Mouse (Mus musculus): ENCODE data around the gene Rerg. TPM values are rescaled to one million over a fixed set of nuclear protein-coding genes. Genes with fewer than 3 reads are reported as not detected.

Rerg gene
- polyA plus RNA-seq, 1 experiment, result not detected

DNA sequence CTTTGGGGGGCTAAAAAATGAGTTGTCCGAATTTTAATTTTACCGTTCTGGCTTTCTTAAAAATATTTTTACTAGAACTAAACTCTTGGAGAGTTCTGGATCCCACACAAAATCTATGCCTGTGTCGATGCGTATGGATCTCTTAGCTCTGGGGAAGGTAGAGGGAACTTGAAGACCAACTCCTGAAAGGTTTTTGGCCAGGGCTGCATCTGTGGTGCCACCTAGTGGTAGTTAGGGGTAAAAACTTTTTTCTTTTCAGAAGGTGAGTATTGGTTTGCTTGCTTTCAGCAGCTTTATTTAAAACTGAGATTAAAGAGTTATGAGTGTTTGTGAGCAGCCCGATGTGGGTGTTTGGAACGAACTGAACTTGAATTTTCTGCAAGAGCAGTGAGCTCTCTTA, 21.8 kb upstream of the Rerg start:
- no peak overlapping the region for H3K27ac ChIP-seq (ENCODE audit: insufficient read depth, low read depth, low read length)
- no peak overlapping the region for H3K4me3 ChIP-seq (ENCODE audit: insufficient read depth, low read length)
- H3K4me1 ChIP-seq (ENCODE audit: control insufficient read depth, insufficient read depth, low read length), result no peaks in the 10 kb centered on the region
- TF ChIP-seq CTCF (IDR thresholded peaks at IDR 0.05; ENCODE audit: low read depth, low read length) (peak; percentile 32; the same call in 1 of the 2 replicates), POLR2A (IDR thresholded peaks at IDR 0.05; ENCODE audit: borderline replicate concordance, low read depth, low read length) (no peak)

DNA sequence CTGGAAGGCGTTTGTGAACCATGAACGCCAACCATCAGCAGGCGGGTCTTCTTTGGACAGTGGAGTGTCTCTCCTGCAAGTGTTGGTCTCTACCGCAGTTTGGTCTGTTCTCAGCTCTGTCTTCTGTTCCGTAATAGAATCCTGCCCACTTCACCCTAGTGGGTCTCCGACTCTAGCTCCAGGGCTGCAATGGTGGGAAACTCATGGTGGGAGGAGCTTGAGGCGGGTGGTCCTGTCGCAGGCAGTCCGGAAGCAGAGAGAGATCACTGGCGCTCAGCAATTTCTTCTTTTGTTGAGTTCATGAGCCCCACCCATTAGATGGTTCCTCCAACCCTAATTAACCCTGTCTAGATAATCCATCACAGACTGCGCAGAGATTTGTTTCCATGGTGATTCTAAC, 20.7 kb upstream of the Rerg start:
- Histone ChIP-seq H3K4me3 (ENCODE audit: insufficient read depth, low read length) (no peak overlapping the region), H3K4me1 (ENCODE audit: control insufficient read depth, insufficient read depth, low read length) (no peaks in the 10 kb centered on the region), H3K27ac (ENCODE audit: insufficient read depth, low read depth, low read length) (no peak overlapping the region)
- no peak for TF ChIP-seq POLR2A (IDR thresholded peaks at IDR 0.05; ENCODE audit: borderline replicate concordance, low read depth, low read length)
- TF ChIP-seq CTCF (IDR thresholded peaks at IDR 0.05; ENCODE audit: low read depth, low read length), result no peak

DNA sequence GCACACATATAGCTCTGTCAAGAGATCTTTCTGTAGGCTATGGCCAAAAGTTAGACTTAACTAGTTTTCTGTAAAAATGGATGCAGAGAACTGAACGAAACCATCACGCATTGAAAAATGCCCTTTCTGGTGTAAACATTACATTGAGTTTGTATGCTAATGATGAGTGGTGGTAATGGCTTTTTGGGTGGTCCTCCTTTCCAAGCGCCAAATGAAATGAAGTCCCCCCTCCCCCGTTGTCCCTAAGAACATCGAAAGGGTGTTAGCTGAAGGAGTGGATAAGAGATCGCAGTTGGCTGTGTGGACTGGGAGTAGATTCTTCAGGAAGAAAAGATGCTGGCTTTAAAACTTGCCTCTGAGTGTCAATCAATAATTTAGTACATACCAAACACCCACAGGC, 20.3 kb upstream of the Rerg start:
- H3K4me3 ChIP-seq (ENCODE audit: insufficient read depth, low read length), result no peak overlapping the region

DNA sequence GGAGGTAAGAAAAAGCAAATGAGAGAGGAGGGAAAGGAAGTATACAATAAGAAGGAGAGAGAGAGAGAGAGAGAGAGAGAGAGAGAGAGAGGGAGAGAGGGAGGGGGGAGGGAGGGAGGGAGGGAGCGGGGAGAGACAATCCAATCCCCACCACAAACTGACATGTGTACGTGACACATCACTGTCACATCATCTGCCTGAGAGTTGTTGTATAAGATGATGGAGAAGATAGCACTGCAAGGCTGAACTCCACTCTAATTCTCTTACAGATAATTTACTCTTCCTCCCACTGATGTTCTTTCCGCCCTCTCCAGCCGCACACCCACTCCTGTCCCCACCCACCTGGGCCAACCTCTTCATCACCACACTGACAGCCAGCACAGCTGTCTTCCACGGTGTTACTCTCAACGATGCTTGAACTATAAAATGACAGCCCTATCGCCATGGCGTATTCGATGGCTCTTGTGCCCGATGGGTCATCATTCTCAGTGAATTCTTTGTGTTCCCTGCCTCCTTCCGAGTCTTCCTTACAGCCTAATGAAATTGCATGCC, 18.2 kb upstream of the Rerg start:
- H3K4me3 ChIP-seq (ENCODE audit: insufficient read depth, low read length), result no peak overlapping the region
- no peaks in the 10 kb centered on the region for H3K4me1 ChIP-seq (ENCODE audit: control insufficient read depth, insufficient read depth, low read length)
- H3K27ac ChIP-seq (ENCODE audit: insufficient read depth, low read depth, low read length), result no peak overlapping the region
- TF ChIP-seq CTCF (IDR thresholded peaks at IDR 0.05; ENCODE audit: low read depth, low read length) (no peak), POLR2A (IDR thresholded peaks at IDR 0.05; ENCODE audit: borderline replicate concordance, low read depth, low read length) (no peak)

More for the DNA sequence above, 20.3 kb upstream of the Rerg start:
- TF ChIP-seq POLR2A (IDR thresholded peaks at IDR 0.05; ENCODE audit: borderline replicate concordance, low read depth, low read length) (no peak), CTCF (IDR thresholded peaks at IDR 0.05; ENCODE audit: low read depth, low read length) (no peak)
- H3K4me1 ChIP-seq (ENCODE audit: control insufficient read depth, insufficient read depth, low read length), result no peaks in the 10 kb centered on the region
- no peak overlapping the region for H3K27ac ChIP-seq (ENCODE audit: insufficient read depth, low read depth, low read length)

DNA sequence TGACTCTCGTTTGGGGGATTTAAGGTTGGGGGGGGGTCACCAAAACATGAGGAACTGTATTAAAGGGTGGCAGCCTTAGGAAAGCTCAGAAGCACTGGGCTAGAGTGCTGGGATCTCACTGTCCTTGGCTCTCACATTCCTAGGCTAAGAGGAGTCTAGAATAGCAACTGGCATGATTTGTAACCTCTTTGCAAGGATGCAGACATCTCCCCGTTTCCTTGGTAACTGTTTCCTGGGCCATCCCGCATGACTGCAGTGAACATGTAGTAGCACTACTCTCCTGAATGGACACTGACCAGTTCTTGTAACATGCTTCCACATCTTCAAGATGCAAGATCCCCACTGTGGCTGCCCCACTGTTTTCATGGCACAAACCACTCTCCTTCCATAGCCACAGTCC, 17.1 kb upstream of the Rerg start:
- TF ChIP-seq POLR2A (IDR thresholded peaks at IDR 0.05; ENCODE audit: borderline replicate concordance, low read depth, low read length), result no peak
- no peak for TF ChIP-seq CTCF (IDR thresholded peaks at IDR 0.05; ENCODE audit: low read depth, low read length)
- H3K4me3 ChIP-seq (ENCODE audit: insufficient read depth, low read length), result no peak overlapping the region
- H3K27ac ChIP-seq (ENCODE audit: insufficient read depth, low read depth, low read length), result no peak overlapping the region
- no peaks in the 10 kb centered on the region for H3K4me1 ChIP-seq (ENCODE audit: control insufficient read depth, insufficient read depth, low read length)

DNA sequence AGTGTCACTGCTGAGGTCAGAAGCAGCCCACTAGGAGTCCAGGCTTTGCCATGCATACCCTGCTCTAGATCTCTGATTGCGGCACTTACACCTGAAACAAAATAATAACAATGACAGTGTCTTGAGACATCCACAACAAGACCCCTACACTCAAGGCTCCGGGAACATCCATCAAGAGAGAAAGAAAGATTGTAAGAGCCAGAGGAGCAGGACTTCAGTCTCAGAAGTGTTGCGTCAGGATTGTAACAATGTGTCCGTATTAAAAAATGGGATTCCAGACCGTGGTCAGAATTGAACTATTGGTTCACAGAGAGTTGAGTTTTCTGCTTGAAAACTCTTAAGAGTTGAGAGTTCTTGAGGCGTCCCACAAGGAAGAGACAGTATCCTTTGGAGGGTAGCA, 10.3 kb upstream of the Rerg start:
- no peak overlapping the region for H3K4me3 ChIP-seq (ENCODE audit: insufficient read depth, low read length)
- no peaks in the 10 kb centered on the region for H3K4me1 ChIP-seq (ENCODE audit: control insufficient read depth, insufficient read depth, low read length)
- TF ChIP-seq CTCF (IDR thresholded peaks at IDR 0.05; ENCODE audit: low read depth, low read length), result no peak
- H3K27ac ChIP-seq (ENCODE audit: insufficient read depth, low read depth, low read length), result no peak overlapping the region

DNA sequence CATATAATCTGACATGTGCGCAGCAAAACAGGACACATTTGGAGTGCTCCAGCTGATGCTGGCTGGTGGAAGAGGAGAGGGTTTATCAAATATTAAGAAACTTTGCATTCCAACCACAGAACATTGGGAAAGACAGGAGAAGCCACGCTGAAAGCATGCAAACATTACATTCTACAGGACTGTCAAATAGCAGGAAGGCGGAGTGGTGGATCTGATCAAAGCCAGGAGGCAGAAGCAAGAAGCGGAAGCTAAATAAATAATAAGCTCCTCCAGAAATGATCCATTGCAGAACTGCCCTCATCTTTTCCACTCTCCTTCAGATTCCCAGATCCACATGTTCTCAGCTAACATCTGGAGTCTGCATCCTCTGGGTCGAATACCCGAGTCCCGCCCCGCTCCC, 9.8 kb upstream of the Rerg start:
- Histone ChIP-seq H3K4me1 (ENCODE audit: control insufficient read depth, insufficient read depth, low read length) (no peaks in the 10 kb centered on the region), H3K4me3 (ENCODE audit: insufficient read depth, low read length) (no peak overlapping the region), H3K27ac (ENCODE audit: insufficient read depth, low read depth, low read length) (no peak overlapping the region)
- no peak for TF ChIP-seq CTCF (IDR thresholded peaks at IDR 0.05; ENCODE audit: low read depth, low read length)
- TF ChIP-seq POLR2A (IDR thresholded peaks at IDR 0.05; ENCODE audit: borderline replicate concordance, low read depth, low read length), result no peak

DNA sequence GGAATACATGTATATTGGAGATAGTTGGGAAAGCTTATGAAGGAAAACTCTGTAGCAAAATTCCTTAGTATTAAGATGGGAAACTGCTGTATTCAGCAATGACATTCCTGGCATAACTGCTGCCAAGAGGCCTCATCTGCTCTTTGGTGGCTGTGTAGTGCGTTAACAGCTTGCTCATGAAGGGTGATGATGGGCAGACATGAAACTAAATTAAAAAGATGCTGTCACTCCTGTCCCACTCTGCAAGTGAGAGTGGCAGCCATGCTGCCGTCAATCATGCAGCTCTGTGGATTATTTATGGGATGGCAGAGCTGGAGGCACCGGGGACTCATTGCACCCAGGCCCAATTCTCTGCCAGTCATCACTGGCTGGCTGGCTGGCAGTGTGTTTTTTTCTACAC, 8.7 kb upstream of the Rerg start:
- Histone ChIP-seq H3K4me3 (ENCODE audit: insufficient read depth, low read length) (no peak overlapping the region), H3K27ac (ENCODE audit: insufficient read depth, low read depth, low read length) (no peak overlapping the region), H3K4me1 (ENCODE audit: control insufficient read depth, insufficient read depth, low read length) (no peaks in the 10 kb centered on the region)
- TF ChIP-seq POLR2A (IDR thresholded peaks at IDR 0.05; ENCODE audit: borderline replicate concordance, low read depth, low read length), result no peak
- no peak for TF ChIP-seq CTCF (IDR thresholded peaks at IDR 0.05; ENCODE audit: low read depth, low read length)

DNA sequence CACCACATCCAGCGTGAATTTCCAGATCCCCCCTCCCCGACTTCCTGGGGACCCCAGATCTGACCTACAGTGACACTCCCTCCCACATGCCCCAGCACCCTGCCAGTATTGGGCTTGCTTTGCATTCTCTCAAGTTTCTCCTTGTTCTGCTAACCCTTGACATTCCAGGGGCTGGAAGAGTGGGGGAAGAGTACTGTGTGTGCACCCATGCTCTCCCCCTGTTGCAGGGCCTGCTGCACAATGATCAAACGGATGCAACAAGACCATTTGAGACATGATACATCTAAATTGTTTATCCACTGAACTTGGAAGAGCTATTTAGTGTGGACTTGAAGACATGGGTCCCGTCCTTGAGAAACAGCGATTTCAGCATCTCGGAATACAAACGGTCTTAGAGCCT, 349 bp upstream of the Rerg start:
- H3K4me1 ChIP-seq (ENCODE audit: control insufficient read depth, insufficient read depth, low read length), result no peaks in the 10 kb centered on the region
- TF ChIP-seq POLR2A (IDR thresholded peaks at IDR 0.05; ENCODE audit: borderline replicate concordance, low read depth, low read length) (no peak), CTCF (IDR thresholded peaks at IDR 0.05; ENCODE audit: low read depth, low read length) (no peak)
- H3K4me3 ChIP-seq (ENCODE audit: insufficient read depth, low read length), result no peak overlapping the region
- no peak overlapping the region for H3K27ac ChIP-seq (ENCODE audit: insufficient read depth, low read depth, low read length)

DNA sequence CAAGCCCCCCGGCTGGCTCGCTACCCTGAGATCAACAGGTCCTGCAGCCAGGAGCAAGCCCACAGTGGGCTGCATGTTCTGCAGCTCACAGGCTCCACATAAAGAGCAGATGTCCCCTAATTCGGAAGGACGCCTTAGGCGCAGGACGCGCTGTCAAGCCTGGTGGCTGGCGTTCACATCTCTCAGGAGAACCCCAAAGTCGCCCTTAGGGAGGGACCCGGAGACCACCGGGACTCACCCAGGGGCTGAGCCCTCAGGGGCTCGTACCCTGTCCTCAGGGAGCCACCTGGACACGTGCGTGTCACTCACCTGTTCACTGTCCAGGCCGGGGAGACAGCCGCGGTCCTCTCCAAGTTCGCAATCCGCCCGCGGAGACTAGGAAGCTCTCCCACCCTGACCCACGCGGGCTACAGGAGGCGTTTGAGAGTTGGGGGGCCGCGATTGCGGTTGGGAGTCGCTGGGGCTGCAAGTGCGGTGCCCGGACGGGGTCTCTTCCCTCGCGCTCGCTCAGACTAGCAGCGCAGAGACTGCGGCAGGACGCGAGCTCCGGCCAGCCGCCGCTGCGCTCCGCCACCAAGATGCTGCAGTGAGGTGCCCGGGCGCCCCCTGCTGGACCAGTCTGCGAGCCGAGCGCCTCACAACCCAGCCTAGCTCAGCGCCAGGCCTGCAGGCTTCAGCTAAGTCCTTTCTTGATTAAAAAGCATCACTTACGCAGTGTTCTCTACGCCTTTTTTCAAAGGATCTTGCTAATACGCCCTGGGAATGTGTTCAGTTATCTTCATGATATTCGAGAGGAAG, 927 bp downstream of the Rerg start:
- H3K4me1 ChIP-seq (ENCODE audit: control insufficient read depth, insufficient read depth, low read length), result no peaks in the 10 kb centered on the region
- peak overlapping the region; percentile 7; the same call in 1 of the 2 replicates for H3K4me3 ChIP-seq (ENCODE audit: insufficient read depth, low read length)
- no peak overlapping the region for H3K27ac ChIP-seq (ENCODE audit: insufficient read depth, low read depth, low read length)
- no peak for TF ChIP-seq POLR2A (IDR thresholded peaks at IDR 0.05; ENCODE audit: borderline replicate concordance, low read depth, low read length)
- TF ChIP-seq CTCF (IDR thresholded peaks at IDR 0.05; ENCODE audit: low read depth, low read length), result 0 out of 2 replicates have a peak, but pooled peaks have one; percentile 22

Measured in bone marrow macrophage, adult 2 months (primary cell).